Mouse (Mus musculus) heart, adult 2 months (tissue): ENCODE results near the gene Cog7. TPM values are rescaled to one million over a fixed set of nuclear protein-coding genes. Genes with fewer than 3 reads are reported as not detected.

Experiments
- DNase-seq, 2 experiments: peaks; one replicate each; pipeline ENCODE4 v3.0.0; 2021
- H3K27ac ChIP-seq: fragments of 200-600 bp; 2 replicates; pipeline ENCODE4 v1.8.1; 2022
- H3K27me3 ChIP-seq: fragments of 200-500 bp; 2 replicates; pipeline ENCODE4 v1.6.1; 2012; ENCODE audit warnings: mild to moderate bottlenecking, low read length, inconsistent platforms, mixed read lengths; ENCODE audit not compliant: control insufficient read depth, insufficient read depth
- H3K36me3 ChIP-seq: fragments of 200-500 bp; 2 replicates; pipeline ENCODE4 v1.6.1; 2012; ENCODE audit warnings: low read length, inconsistent platforms; ENCODE audit not compliant: control insufficient read depth, insufficient read depth
- H3K4me1 ChIP-seq: fragments of 200-500 bp; 2 replicates; pipeline ENCODE4 v1.6.1; 2011; ENCODE audit warnings: low read length; ENCODE audit not compliant: control insufficient read depth, insufficient read depth
- H3K4me3 ChIP-seq: fragments of 200-600 bp; 2 replicates; pipeline ENCODE4 v1.8.1; 2022
- H3K79me2 ChIP-seq: fragments of 200-500 bp; replicated peaks from 2 replicates; pipeline ENCODE4 v1.6.1; 2012; ENCODE audit warnings: mild to moderate bottlenecking, inconsistent platforms, low read length, moderate library complexity, mixed read lengths; ENCODE audit not compliant: control insufficient read depth, insufficient read depth
- H3K9ac ChIP-seq: fragments of 200-500 bp; 2 replicates; pipeline ENCODE4 v1.6.1; 2012; ENCODE audit warnings: low read depth, mild to moderate bottlenecking, control low read depth, inconsistent platforms, low read length, mixed read lengths
- CTCF ChIP-seq: fragments of 200-600 bp; IDR thresholded peaks from 2 replicates; pipeline ENCODE4 v1.8.1; 2022; ENCODE audit warnings: antibody characterized with exemption, mild to moderate bottlenecking, moderate library complexity
- EP300 ChIP-seq: fragments of 200-500 bp; IDR thresholded peaks from 2 replicates; pipeline ENCODE4 v1.6.1; 2011; ENCODE audit warnings: low read depth, low read length, control low read depth; ENCODE audit not compliant: insufficient read depth
- POLR2A ChIP-seq: fragments of 200-500 bp; IDR thresholded peaks from 2 replicates; pipeline ENCODE4 v1.6.1; 2011; ENCODE audit warnings: mild to moderate bottlenecking, low read depth, low read length, control low read depth; ENCODE audit not compliant: insufficient read depth
- WGBS: fragments of 180-500 bp; shearing (Covaris S2); methylation state at CpG from one replicate; pipeline ENCODE4 v1.1.7; 2018; 5-methylcytosine and 5-hydroxymethylcytosine counted together
- intact Hi-C: fragments of 180-260 bp; cut with DNase I; formaldehyde crosslinking; loops from one replicate; pipeline ENCODE4 v1.15.1; 2025
- polyA plus RNA-seq: library from polyadenylated mRNA; depleted of rRNA; stranded (reverse); fragments of >200 nt; gene quantifications from 2 replicates; pipeline ENCODE4 v1.2.3, GENCODE M21; 2012
- total RNA-seq, 2 experiments: library from RNA; stranded (reverse); gene quantifications; 2 replicates each; pipeline ENCODE4 v1.2.3; 2021

Gene Cog7
- total and polyA plus RNA-seq, 3 experiments, result 16.7 to 19.5 (median 17.0) TPM

- WGBS, result 68% methylated on average over 5 of the region's 5 CpGs
- Histone ChIP-seq H3K4me1 (no peaks in the 10 kb centered on the region), H3K27me3 (no peaks in the 10 kb centered on the region), H3K4me3 (no peak overlapping the region), H3K9ac (no peak overlapping the region), H3K27ac (no peak overlapping the region), H3K36me3 (no peaks in the 10 kb centered on the region), H3K79me2 (no peaks in the 10 kb centered on the region)
- no peak for DNase-seq
- intact Hi-C loops, result no loop called here
- no peak for TF ChIP-seq EP300
- no peak for TF ChIP-seq CTCF
- TF ChIP-seq POLR2A, result no peak
Measured at GRCm38 (mm10) chr7:121946196-121946595, 35.3 kb downstream of the Cog7 start.

- H3K79me2 ChIP-seq, result no peaks in the 10 kb centered on the region
- H3K27me3 ChIP-seq, result no peaks in the 10 kb centered on the region
- H3K4me1 ChIP-seq, result no peaks in the 10 kb centered on the region
- 81% methylated on average over 2 of the region's 2 CpGs for WGBS
- no peak for TF ChIP-seq POLR2A
- TF ChIP-seq EP300, result no peak
- no peak for TF ChIP-seq CTCF
- H3K36me3 ChIP-seq, result no peaks in the 10 kb centered on the region
- no peak overlapping the region for H3K27ac ChIP-seq
- H3K4me3 ChIP-seq, result no peak overlapping the region
- no peak overlapping the region for H3K9ac ChIP-seq
- intact Hi-C loops, result no loop called here
- DNase-seq, result no peak
Measured at GRCm38 (mm10) chr7:121942371-121942770, 39.1 kb downstream of the Cog7 start.

GRCm38 (mm10) chr7:121941640-121942039 is 39.9 kb downstream of the Cog7 start:
- Histone ChIP-seq H3K9ac (no peak overlapping the region), H3K4me1 (no peaks in the 10 kb centered on the region), H3K36me3 (no peaks in the 10 kb centered on the region), H3K79me2 (no peaks in the 10 kb centered on the region), H3K27me3 (no peaks in the 10 kb centered on the region), H3K27ac (no peak overlapping the region), H3K4me3 (no peak overlapping the region)
- DNase-seq, result no peak
- intact Hi-C loops, result no loop called here
- 94% methylated on average over 3 of the region's 3 CpGs for whole genome bisulfite sequencing
- TF ChIP-seq CTCF (no peak), POLR2A (no peak), EP300 (no peak)

- no peaks in the 10 kb centered on the region for H3K36me3 ChIP-seq
- intact Hi-C loops, result no loop called here
- H3K27ac ChIP-seq, result no peak overlapping the region
- H3K9ac ChIP-seq, result no peak overlapping the region
- H3K4me3 ChIP-seq, result no peak overlapping the region
- TF ChIP-seq EP300 (no peak), POLR2A (no peak), CTCF (no peak)
- H3K4me1 ChIP-seq, result no peaks in the 10 kb centered on the region
- 86% methylated on average over 3 of the region's 3 CpGs for WGBS
- H3K79me2 ChIP-seq, result no peaks in the 10 kb centered on the region
- DNase-seq, result no peak
- no peaks in the 10 kb centered on the region for H3K27me3 ChIP-seq
Measured at GRCm38 (mm10) chr7:121941016-121941415, 40.5 kb downstream of the Cog7 start.

- H3K79me2 ChIP-seq, result no peaks in the 10 kb centered on the region
- no peak overlapping the region for H3K27ac ChIP-seq
- 45% methylated on average over 4 of the region's 4 CpGs for WGBS
- intact Hi-C loops, result no loop called here
- DNase-seq, result no peak
- no peak overlapping the region for H3K4me3 ChIP-seq
- no peak overlapping the region for H3K9ac ChIP-seq
- no peaks in the 10 kb centered on the region for H3K4me1 ChIP-seq
- TF ChIP-seq EP300 (no peak), CTCF (no peak), POLR2A (no peak)
- no peaks in the 10 kb centered on the region for H3K36me3 ChIP-seq
- no peaks in the 10 kb centered on the region for H3K27me3 ChIP-seq
Measured at GRCm38 (mm10) chr7:121939729-121940128, 41.8 kb downstream of the Cog7 start.

DNA sequence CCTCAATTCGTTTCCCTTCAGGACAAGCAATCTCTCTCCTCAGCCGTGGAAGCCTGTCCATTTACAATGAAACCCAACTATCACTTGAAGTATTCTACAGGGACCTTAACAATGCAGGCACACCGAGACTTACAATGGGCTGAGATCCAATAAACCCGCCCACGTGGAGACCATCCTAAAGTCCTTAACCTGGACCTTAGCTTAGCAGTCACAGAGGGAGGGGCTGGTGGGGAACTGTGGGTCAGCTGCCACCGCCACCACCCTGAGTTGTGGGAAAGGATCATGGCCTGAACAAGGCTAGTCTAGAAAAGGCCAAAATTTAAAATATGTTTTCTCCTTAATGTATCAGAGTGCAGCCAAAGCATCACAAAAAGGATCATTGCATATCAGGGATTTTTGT is 42.3 kb downstream of the Cog7 start:
- no peaks in the 10 kb centered on the region for H3K4me1 ChIP-seq
- TF ChIP-seq EP300, result no peak
- TF ChIP-seq CTCF, result no peak
- TF ChIP-seq POLR2A, result no peak
- no peak overlapping the region for H3K9ac ChIP-seq
- 70% methylated on average over 6 of the region's 6 CpGs for WGBS
- no peaks in the 10 kb centered on the region for H3K79me2 ChIP-seq
- no peak overlapping the region for H3K4me3 ChIP-seq
- intact Hi-C loops, result no loop called here
- H3K27ac ChIP-seq, result no peak overlapping the region
- H3K36me3 ChIP-seq, result no peaks in the 10 kb centered on the region
- DNase-seq, result no peak
- no peaks in the 10 kb centered on the region for H3K27me3 ChIP-seq
